Mouse (Mus musculus) hematopoietic multipotent progenitor cell, adult 10-12 weeks (in vitro differentiated cells): ENCODE data around the gene Dppa4. TPM values are rescaled to one million over a fixed set of nuclear protein-coding genes. Genes with fewer than 3 reads are reported as not detected.

ENCODE experiments used
- polyA plus RNA-seq: library from polyadenylated mRNA; stranded (reverse); fragments of >175 nt; gene quantifications from 2 replicates; pipeline ENCODE4 v1.2.3, GENCODE M21; 2012; ENCODE audit warnings: low replicate concordance

The Dppa4 gene
- polyA plus RNA-seq: not detected in 2 replicates

GRCm38 (mm10) chr16:48283517-48283916, at the start of gene Dppa4:
Gene Dppa4, plus strand, starts transcription at chr16:48283733.

DNA sequence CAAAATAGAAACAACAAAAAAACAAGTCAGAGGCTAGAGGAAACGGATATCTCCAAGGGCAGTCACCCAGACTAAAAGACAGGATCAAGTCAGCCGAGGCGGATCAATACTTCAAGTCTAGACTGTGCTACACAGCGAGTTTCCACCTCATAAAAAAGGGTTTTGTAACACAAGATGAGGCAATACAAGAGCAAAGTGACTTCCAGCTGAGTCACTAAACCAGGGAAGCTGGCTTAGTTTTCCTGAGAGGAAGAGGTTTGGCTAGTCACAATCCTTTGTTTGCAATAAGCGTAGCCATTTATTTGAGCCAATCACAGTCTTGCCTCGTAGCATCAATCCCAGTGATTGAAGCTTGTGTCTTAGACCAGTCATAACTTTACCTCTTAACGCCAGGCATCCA, 20.0 kb downstream of the Dppa4 start, which contains the start of gene Dppa2:
Gene Dppa2 (plus strand): TSS at position 400 of the 400 bp plus-strand sequence.

Other genes with a start within 250 kb of the Dppa4 start
- not detected in 2 replicates for gene Dppa2, start 20.2 kb downstream of the Dppa4 start, polyA plus RNA-seq
- not detected in 2 replicates for gene Gm5485, start 128.7 kb downstream of the Dppa4 start, polyA plus RNA-seq
- not detected in 2 replicates for gene Morc1, start 147.5 kb downstream of the Dppa4 start, polyA plus RNA-seq